Mouse (Mus musculus) thymus, adult 2 months (tissue): Measurements from ENCODE around the gene Slc25a20. TPM values are rescaled to one million over a fixed set of nuclear protein-coding genes. Genes with fewer than 3 reads are reported as not detected.

Experiments used
- DNase-seq: peaks from one replicate; pipeline ENCODE4 v3.0.0; 2021
- H3K27ac ChIP-seq: fragments of 200-500 bp; 2 replicates; pipeline ENCODE4 v1.5.1; 2012; ENCODE audit warnings: low read length, control low read depth; ENCODE audit not compliant: control insufficient read depth, insufficient read depth
- H3K27me3 ChIP-seq: fragments of 200-500 bp; 2 replicates; pipeline ENCODE4 v1.6.1; 2012; ENCODE audit warnings: mild to moderate bottlenecking, low read length, moderate library complexity, mixed read lengths; ENCODE audit not compliant: control insufficient read depth, insufficient read depth
- H3K36me3 ChIP-seq: fragments of 200-500 bp; 2 replicates; pipeline ENCODE4 v1.6.1; 2012; ENCODE audit warnings: mild to moderate bottlenecking, low read length, moderate library complexity; ENCODE audit not compliant: control insufficient read depth, insufficient read depth
- H3K4me1 ChIP-seq: fragments of 200-500 bp; replicated peaks from 2 replicates; pipeline ENCODE4 v1.6.1; 2012; ENCODE audit warnings: low read length; ENCODE audit not compliant: control insufficient read depth, insufficient read depth
- H3K4me3 ChIP-seq: fragments of 200-500 bp; 2 replicates; pipeline ENCODE4 v1.5.1; 2012; ENCODE audit warnings: mild to moderate bottlenecking, low read length, control low read depth, moderate library complexity; ENCODE audit not compliant: control insufficient read depth, insufficient read depth
- CTCF ChIP-seq: fragments of 200-500 bp; IDR thresholded peaks from 2 replicates; pipeline ENCODE4 v1.5.1; 2012; ENCODE audit warnings: mild to moderate bottlenecking, control low read depth, low read length, moderate library complexity, borderline replicate concordance; ENCODE audit not compliant: control insufficient read depth, poor library complexity, insufficient read depth; ENCODE audit errors: extremely low read depth
- POLR2A ChIP-seq: fragments of 200-500 bp; IDR thresholded peaks from 2 replicates; pipeline ENCODE4 v1.6.1; 2012; ENCODE audit warnings: mild to moderate bottlenecking, low read length, control low read depth, moderate library complexity; ENCODE audit not compliant: control insufficient read depth, poor library complexity, insufficient read depth; ENCODE audit errors: extremely low read depth
- WGBS: fragments of 180-500 bp; shearing (Covaris S2); methylation state at CpG from one replicate; pipeline ENCODE4 v1.1.7; 2018; 5-methylcytosine and 5-hydroxymethylcytosine counted together
- polyA plus RNA-seq: library from polyadenylated mRNA; depleted of rRNA; stranded (reverse); fragments of >200 nt; gene quantifications from 2 replicates; pipeline ENCODE4 v1.2.3, GENCODE M21; 2012

Gene Slc25a20
- polyA plus RNA-seq, 1 experiment, result 19.8 TPM

DNA sequence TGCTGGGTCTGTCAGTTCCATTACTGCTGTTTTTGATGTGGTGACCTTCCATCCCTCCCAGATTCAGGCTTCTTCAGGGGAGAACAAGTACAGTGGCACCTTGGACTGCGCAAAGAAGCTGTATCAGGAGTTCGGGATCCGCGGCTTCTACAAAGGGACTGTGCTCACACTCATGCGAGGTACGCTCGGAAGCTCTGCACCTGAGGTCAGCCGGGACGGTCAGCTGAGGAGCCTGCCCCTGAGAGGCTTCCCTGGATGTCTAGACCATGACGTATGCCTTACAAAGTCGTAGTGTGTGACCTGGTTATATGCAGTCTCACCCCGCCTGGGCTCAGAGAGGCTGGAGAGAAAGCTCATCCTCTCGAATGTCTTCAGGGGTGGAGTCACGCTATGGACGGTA lies 18.1 kb downstream of the Slc25a20 start:
- Histone ChIP-seq H3K4me3 (no peak overlapping the region), H3K27ac (no peak overlapping the region), H3K27me3 (no peaks in the 10 kb centered on the region), H3K4me1 (no peaks in the 10 kb centered on the region), H3K36me3 (peaks cover 9% of the 10 kb centered on the region; the same call in 1 of the 2 replicates)
- DNase-seq, result no peak
- 98% methylated on average over 15 of the region's 15 CpGs for WGBS
- TF ChIP-seq CTCF (no peak), POLR2A (no peak)

DNA sequence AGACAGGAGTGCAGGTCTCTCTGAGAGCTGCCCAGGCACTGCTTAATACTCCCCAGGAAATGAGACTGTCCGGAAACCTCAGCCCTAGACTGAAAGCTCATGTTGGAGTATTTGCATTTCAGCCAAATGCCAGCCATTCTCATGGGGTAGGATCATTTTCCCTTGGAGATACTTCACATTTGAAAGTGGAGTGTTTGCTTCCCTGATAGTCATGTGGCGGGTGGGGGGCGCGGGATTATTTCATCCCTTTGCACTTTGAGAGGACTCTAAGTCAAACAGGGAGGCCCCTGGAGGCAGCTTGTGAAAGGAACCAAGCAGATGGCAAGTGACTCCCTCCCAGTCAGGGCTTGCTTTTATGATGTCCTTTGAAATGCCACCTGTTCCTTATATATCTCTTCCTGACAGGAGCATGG lies 24.6 kb downstream of the Slc25a20 start:
- WGBS, result 92% methylated on average over 4 of the region's 4 CpGs

DNA sequence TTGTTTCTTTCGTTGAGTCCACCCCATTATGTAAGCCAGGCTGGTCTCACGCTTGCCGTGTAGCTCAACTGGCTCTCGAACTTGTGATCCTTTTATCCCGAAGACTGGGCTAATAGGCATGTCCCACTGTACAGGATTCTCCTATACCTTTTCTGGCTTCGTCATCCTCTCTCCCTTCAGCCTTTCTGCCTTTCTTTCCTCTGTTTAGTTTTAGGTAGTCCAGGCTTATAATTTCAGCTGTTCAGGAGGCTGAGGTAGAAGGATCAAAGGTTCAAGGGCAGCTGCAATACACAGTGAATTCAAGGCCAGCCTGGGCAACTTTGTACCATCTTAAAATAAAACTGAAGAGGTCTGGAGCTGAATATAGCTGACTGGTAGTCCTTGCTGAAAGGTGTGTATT lies 25.3 kb downstream of the Slc25a20 start:
- Histone ChIP-seq H3K4me1 (peaks cover 5% of the 10 kb centered on the region; the same call in 1 of the 2 replicates), H3K36me3 (peaks cover 9% of the 10 kb centered on the region; the same call in 1 of the 2 replicates), H3K27me3 (no peaks in the 10 kb centered on the region; the same call in 1 of the 2 replicates), H3K27ac (no peak overlapping the region), H3K4me3 (no peak overlapping the region)
- no peak for TF ChIP-seq POLR2A
- no peak for TF ChIP-seq CTCF
- 94% methylated on average over 6 of the region's 6 CpGs for WGBS
- DNase-seq, result no peak

More for the DNA sequence above, 24.6 kb downstream of the Slc25a20 start:
- H3K4me3 ChIP-seq, result no peak overlapping the region
- TF ChIP-seq POLR2A (no peak), CTCF (no peak)
- peaks cover 2% of the 10 kb centered on the region; the same call in 1 of the 2 replicates for H3K4me1 ChIP-seq
- no peaks in the 10 kb centered on the region for H3K27me3 ChIP-seq
- H3K27ac ChIP-seq, result no peak overlapping the region
- H3K36me3 ChIP-seq, result peaks cover 9% of the 10 kb centered on the region; the same call in 1 of the 2 replicates
- no peak for DNase-seq

DNA sequence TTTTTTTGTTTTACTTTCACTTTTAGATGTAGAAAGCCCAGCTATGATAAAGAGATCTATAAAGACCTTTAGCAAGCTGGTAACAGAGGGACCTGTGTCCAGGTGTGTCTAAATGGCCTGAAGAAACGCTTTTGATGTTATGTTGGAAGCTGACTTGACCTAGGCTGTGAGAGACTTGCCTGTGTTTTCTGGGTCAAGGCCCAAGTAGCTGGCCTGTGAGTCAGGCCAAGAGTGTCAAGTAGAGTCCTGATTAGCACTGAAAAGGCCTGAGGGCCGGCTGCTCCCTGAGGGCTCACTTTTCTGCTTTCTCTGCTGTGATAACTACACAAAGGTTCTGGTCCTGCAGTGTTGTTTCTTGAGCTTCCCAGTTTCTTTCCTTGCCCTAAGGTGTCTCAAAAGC lies 25.8 kb downstream of the Slc25a20 start:
- H3K36me3 ChIP-seq, result peaks cover 4% of the 10 kb centered on the region; the same call in 1 of the 2 replicates
- DNase-seq, result no peak
- no peak overlapping the region for H3K27ac ChIP-seq
- TF ChIP-seq POLR2A (no peak), CTCF (no peak)
- no peak overlapping the region for H3K4me3 ChIP-seq
- no peaks in the 10 kb centered on the region; the same call in 1 of the 2 replicates for H3K27me3 ChIP-seq
- WGBS, result 91% methylated on average over 2 of the region's 2 CpGs
- H3K4me1 ChIP-seq, result peaks cover 7% of the 10 kb centered on the region

DNA sequence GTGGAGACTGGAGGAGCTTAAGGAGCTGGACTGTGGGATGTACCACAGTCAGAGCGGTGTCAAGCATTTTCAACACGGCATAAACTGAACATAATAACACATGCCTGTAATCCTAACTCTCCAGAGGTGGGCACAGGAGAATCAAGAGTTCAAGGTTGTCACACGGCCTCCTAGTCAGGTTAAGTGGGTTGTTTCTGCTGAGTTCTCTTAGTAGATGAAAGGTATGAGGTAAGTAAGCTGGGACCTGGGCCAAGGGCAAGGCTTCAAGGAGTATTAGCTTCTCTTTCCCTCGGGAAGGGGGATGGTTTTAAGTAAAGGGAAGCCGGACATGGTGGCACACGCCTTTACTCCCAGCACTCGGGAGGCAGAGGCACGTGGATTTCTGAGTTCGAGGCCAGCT lies 26.6 kb downstream of the Slc25a20 start:
- TF ChIP-seq POLR2A, result no peak
- TF ChIP-seq CTCF, result no peak
- DNase-seq, result no peak
- Histone ChIP-seq H3K36me3 (no peaks in the 10 kb centered on the region), H3K4me1 (peaks cover 11% of the 10 kb centered on the region), H3K27me3 (no peaks in the 10 kb centered on the region; the same call in 1 of the 2 replicates), H3K4me3 (no peak overlapping the region), H3K27ac (no peak overlapping the region)
- 93% methylated on average over 9 of the region's 9 CpGs for WGBS

DNA sequence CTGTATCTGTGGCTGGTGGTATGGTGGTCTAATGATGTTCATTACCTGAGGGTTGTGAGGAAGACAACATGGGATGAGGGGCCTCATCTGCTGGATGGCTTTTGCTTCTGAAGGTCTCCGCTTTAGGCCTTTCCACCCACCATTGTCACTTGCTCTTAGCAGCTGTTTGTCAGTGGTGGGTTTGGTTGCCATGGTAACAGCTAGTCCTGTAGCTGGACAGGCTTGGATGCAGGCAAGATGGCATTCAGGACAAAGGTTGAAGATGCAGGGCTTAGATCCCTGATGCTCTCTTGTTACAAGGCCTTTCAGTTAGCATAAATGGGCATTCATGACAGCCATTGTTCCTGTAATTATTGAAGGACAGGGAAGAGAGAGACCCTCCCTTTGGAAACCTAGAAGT lies 27.2 kb downstream of the Slc25a20 start, which contains the start of gene Prkar2a:
Prkar2a (plus strand) TSS at position 209 of the 400 bp plus-strand sequence.
- Histone ChIP-seq H3K4me3 (no peak within 1 kb of the TSS), H3K27ac (no peak within 1 kb of the TSS), H3K27me3 (no peaks in the 10 kb centered on the region; the same call in 1 of the 2 replicates), H3K36me3 (no peaks in the 10 kb centered on the region), H3K4me1 (peaks cover 11% of the 10 kb centered on the region)
- DNase-seq, result no peak
- WGBS, result 100% methylated on average over 1 of the region's 1 CpGs
- no peak for TF ChIP-seq POLR2A
- TF ChIP-seq CTCF, result no peak

DNA sequence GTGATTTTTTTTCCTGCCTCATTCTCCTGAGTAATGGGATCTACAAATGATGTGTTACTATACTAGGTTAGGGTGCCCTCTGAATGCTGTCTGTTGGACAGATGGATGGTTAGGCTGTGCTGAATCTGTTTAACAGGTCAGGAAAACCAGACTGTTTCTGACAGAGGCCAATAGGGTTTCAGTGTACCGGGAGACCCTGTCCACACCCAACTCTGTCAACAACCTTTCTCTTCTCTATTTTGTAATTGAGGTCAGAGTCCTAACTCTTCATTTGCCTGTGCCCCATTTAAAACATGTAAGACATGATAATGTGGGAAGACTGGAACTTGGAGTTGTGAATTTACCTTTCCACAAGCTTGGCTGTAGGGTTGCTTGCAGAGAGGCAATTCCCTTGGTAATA lies 28.1 kb downstream of the Slc25a20 start:
- Histone ChIP-seq H3K36me3 (no peaks in the 10 kb centered on the region), H3K4me1 (peaks cover 11% of the 10 kb centered on the region), H3K4me3 (no peak overlapping the region), H3K27ac (no peak overlapping the region), H3K27me3 (no peaks in the 10 kb centered on the region; the same call in 1 of the 2 replicates)
- WGBS, result 94% methylated on average over 1 of the region's 1 CpGs
- no peak for DNase-seq
- no peak for TF ChIP-seq CTCF
- TF ChIP-seq POLR2A, result no peak
